8 mouse cellular contexts compared by ENCODE assay signal in genomic region chr11:52345939-52346634, GRCm38 (mm10). TPM values are rescaled to one million over a fixed set of nuclear protein-coding genes. Genes with fewer than 3 reads are reported as not detected.
A peak's percentile ranks its signal among the peaks of the same experiment; 100 is the strongest.
DNase-seq lines count a peak whose midpoint lies in the region; ATAC-seq and TF ChIP-seq lines count a peak whose summit lies in the region.

No protein-coding gene starts in this region.

- no peaks in the 10 kb centered on the region for H3K9me3 ChIP-seq in forebrain, embryonic 14.5 days (replicated peaks; ENCODE audit: control insufficient read depth, low read length)

- H3K9ac ChIP-seq in forebrain, embryonic 14.5 days (ENCODE audit: low read length), result peak overlapping the region; percentile 2; the same call in 1 of the 2 replicates

- no peak overlapping the region for H3K27ac ChIP-seq in forebrain, embryonic 14.5 days (ENCODE audit: low read depth, low read length)

- no peaks in the 10 kb centered on the region for H3K27me3 ChIP-seq in forebrain, embryonic 14.5 days (replicated peaks; ENCODE audit: control insufficient read depth, insufficient read depth, low read length)

- H3K4me2 ChIP-seq in forebrain, embryonic 14.5 days (ENCODE audit: low read length), result peak overlapping the region; percentile 44

- TF ChIP-seq CTCF in lung, adult 2 months (IDR thresholded peaks at IDR 0.05; ENCODE audit: insufficient read depth, low read length), result peak; percentile 95

- peak overlapping the region; percentile 15 for H3K4me3 ChIP-seq in forebrain, embryonic 14.5 days (ENCODE audit: low read depth, low read length)
- peak overlapping the region; percentile 34 for H3K4me3 ChIP-seq in lung, adult 2 months (replicated peaks; ENCODE audit: extremely low read depth, low read depth, low read length)

- no peak for TF ChIP-seq POLR2A in lung, adult 2 months (IDR thresholded peaks at IDR 0.05; ENCODE audit: borderline replicate concordance, extremely low read depth, low read depth, low read length)

- no peaks in the 10 kb centered on the region for H3K36me3 ChIP-seq in forebrain, embryonic 14.5 days (ENCODE audit: control insufficient read depth, insufficient read depth, low read length)

- no peaks in the 10 kb centered on the region for H3K4me1 ChIP-seq in forebrain, embryonic 14.5 days (ENCODE audit: control insufficient read depth, insufficient read depth, low read length)
- no peaks in the 10 kb centered on the region for H3K4me1 ChIP-seq in lung, adult 2 months (ENCODE audit: control insufficient read depth, insufficient read depth, low read length)

- WGBS in forebrain, embryonic 14.5 days, result 12% methylated on average over 10 of the region's 12 CpGs
- WGBS in lung, adult 2 months, result 5% methylated on average over 10 of the region's 12 CpGs

- intact Hi-C loops in heart, postnatal 25 days (cut with DNase I), result loop anchor here (2.0 to 5.0 kb wide), 2 partner anchors 29 to 124 kb away; no protein-coding TSS in a partner anchor

- peak; percentile 96 for DNase-seq in ES-CJ7 (ENCODE audit: low read depth, low spot score)
- DNase-seq in forebrain, embryonic 14.5 days (ENCODE audit: low spot score), result peak; percentile 90
- peak; percentile 45 for DNase-seq in heart, postnatal 25 days (ENCODE audit: low spot score)
- peak; percentile 72 to 91 for DNase-seq in layer of hippocampus, adult 18-20 months (ENCODE audit: low spot score in 2 of 2)
- DNase-seq in lung, adult 2 months, result peak; percentile 81
- DNase-seq in thymus, adult 18-20 months, result peak; percentile 79 to 84

- peak; percentile 38; the same call in 1 of the 2 replicates for ATAC-seq in cerebellum, adult (ENCODE audit: insufficient number of reproducible peaks, low FRiP score, low TSS enrichment)
- peak; percentile 81 for ATAC-seq in forebrain, embryonic 14.5 days
- ATAC-seq in neutrophil, adult 5-6 weeks (ENCODE audit: extremely low read depth, insufficient number of reproducible peaks, low FRiP score, poor library complexity, severe bottlenecking), result peak; percentile 72

RNA-seq across cellular contexts. Expression of gene Vdac1, which starts 14.6 kb away (rescaled TPM):
- polyA plus RNA-seq in forebrain, embryonic 14.5 days (2014; fragmentation: Nextera tagmentation; extraction: Ambion mirVana), result 250 and 280 TPM in 2 replicates
- 1,000 to 10,000 TPM; 1,015 to 1,076 TPM for total RNA-seq in heart, postnatal 25 days (2021)
- total RNA-seq in layer of hippocampus, adult 18-20 months (2021), result 100 to 1,000 TPM; 522 to 543 TPM
- 34.1 and 65.1 TPM in 2 replicates for polyA plus RNA-seq in lung, adult 2 months (2012; rRNA removed)
- total RNA-seq in neutrophil, adult 5-6 weeks (2017), result 42.9 and 53.9 TPM in 2 replicates

RNA-seq across cellular contexts. Expression of gene 9530068E07Rik, which starts 50.1 kb away (rescaled TPM):
- polyA plus RNA-seq in forebrain, embryonic 14.5 days (2014; fragmentation: Nextera tagmentation; extraction: Ambion mirVana), result 124 and 125 TPM in 2 replicates
- total RNA-seq in heart, postnatal 25 days (2021), result 10 to 100 TPM; 72.8 to 79.0 TPM
- total RNA-seq in layer of hippocampus, adult 18-20 months (2021), result 10 to 100 TPM; 64.4 to 66.8 TPM
- 160 and 194 TPM in 2 replicates for polyA plus RNA-seq in lung, adult 2 months (2012; rRNA removed)
- total RNA-seq in neutrophil, adult 5-6 weeks (2017), result 60.3 and 71.5 TPM in 2 replicates

Comparison
In these comparisons a context has a peak if more than half of its experiments do, and no peak if none do; other contexts are left out.
1. DNase-seq: peak in every context shown above with its lines; median percentile 96 in ES-CJ7; 90 in forebrain, embryonic 14.5 days; 82 in layer of hippocampus, adult 18-20 months; 82 in thymus, adult 18-20 months; 81 in lung, adult 2 months; 45 in heart, postnatal 25 days.